Mouse (Mus musculus) layer of hippocampus, adult 8-10 months (tissue): Measurements from ENCODE around the gene Tcp11l1. TPM values are rescaled to one million over a fixed set of nuclear protein-coding genes. Genes with fewer than 3 reads are reported as not detected.

ENCODE experiments used
- DNase-seq, 2 experiments: peaks; one replicate each; pipeline ENCODE4 v3.0.0; 2022; ENCODE audit warnings: low spot score in 2 of 2
- total RNA-seq, 4 experiments: library from RNA; stranded (reverse); gene quantifications; 2 replicates each; pipeline ENCODE4 v1.2.4; 2022

Tcp11l1 gene
- total RNA-seq, 4 experiments from 2014 or later, result 39.0 to 53.4 (median 42.7) TPM

- DNase-seq, result no peak
Observed at GRCm38 (mm10) chr2:104712486-104712809, 479 bp upstream of the Tcp11l1 start.

DNA sequence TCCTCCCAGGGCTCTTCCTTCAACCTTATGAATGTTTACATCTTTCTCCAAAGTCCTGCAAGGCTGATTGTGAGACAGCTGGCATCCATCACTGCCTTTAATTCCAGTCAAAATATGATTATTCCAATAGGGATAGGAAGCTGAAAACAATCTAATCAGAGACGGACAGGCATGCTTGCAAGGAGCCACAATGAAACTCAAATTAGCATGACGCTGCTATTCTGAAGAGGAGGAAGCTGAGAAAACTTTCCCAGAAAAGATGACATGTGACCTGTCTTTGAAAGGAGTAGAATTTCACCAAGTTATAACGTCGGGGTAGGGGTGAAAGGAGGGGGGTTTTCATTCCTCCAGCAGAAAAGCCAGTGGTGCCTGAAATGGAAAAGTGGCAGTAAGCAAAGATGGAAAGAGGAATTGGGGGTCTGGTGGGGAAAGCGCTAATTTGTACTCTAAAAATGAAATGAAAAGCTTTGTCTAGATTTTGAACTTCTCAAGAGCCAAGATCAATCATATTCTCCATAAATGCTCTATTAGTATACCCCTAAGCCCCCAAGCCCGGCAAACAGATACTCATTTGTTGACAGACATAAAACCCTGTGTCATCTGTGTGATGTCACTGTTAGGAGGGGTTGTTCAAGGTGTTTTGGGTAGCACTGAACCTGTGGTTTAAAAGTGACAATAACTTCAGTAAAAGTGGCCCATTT is 1.1 kb downstream of the Tcp11l1 start:
- DNase-seq, result no peak

GRCm38 (mm10) chr2:104709786-104710337 is 2.1 kb downstream of the Tcp11l1 start:
- DNase-seq, result no peak

GRCm38 (mm10) chr2:104704355-104704754 is 7.6 kb downstream of the Tcp11l1 start:
- DNase-seq, result no peak

DNA sequence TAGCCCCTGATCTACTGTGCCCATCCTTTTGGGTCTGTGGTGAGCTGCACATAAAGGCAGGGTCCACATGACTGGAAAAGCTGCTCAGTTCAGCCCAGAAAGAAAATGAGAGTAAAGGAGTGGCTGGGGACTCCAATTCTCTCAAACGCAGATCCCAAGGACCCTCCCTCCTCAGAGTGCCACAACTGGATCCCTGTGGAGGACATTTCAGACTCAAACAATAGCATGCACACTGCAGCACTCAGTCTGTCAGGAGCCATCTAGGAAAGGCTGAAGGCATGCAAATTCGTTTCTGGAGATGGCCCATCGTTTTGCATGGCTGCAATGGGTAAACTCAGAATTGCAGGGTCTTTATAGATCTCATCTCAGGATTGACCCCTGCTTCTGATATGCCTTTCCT is 8.8 kb downstream of the Tcp11l1 start:
- DNase-seq, result no peak

DNA sequence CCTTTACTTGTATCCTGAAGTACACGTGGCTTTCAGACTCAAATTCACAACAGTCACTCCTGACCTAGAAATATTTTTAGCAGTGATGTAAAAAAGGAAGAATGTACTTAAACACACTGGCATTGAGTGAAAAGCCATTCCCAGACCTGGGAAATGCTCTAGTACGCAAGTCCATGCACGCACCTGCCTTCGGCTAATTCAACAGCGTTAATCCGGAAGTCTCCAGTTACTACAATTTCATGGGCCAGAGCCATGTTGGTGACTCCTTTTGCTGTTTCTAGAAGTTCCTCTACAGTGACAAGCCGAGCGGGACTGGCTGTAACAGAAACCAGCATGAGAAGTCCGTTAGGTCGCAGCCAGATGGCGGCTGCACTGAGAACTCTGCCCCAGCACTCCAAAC is 12.3 kb downstream of the Tcp11l1 start:
- DNase-seq, result no peak

DNA sequence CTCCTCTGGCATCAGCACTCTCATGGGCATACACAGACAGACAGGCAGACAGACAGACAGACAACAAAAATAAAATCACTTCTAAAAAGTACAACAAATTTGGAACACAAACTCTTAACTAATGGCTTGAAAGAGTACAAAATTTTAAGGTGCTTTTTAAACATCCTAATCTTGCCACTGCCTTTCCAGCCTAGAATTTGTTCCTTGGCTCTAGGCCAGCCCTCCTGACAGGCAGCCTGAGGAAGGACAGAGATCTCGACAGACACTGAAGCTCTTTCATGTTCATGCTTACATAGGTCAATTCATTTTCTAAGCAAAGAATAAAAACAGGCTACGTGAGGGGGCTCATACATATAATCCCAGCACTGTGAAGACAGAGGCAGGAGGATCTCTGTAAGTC is 19.4 kb downstream of the Tcp11l1 start:
- no peak for DNase-seq

DNA sequence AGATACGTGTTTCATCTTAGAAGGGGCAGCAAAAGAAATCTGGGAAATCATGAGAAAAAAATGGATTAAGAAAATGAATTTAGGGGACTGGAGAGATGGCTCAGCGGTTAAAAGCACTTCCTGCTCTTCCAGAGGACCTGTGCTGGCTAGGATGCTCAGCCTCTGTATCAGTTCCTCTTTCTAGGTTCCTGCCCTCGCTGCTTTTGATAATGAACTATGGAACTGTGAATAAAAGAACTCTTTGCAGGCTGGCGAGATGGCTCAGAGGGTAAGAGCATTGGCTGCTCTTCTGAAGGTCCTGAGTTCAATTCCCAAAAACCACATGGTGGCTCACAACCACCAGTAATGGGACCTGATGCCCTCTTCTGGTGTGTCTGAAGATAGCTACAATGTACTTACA is 21.2 kb downstream of the Tcp11l1 start:
- DNase-seq, result no peak

DNA sequence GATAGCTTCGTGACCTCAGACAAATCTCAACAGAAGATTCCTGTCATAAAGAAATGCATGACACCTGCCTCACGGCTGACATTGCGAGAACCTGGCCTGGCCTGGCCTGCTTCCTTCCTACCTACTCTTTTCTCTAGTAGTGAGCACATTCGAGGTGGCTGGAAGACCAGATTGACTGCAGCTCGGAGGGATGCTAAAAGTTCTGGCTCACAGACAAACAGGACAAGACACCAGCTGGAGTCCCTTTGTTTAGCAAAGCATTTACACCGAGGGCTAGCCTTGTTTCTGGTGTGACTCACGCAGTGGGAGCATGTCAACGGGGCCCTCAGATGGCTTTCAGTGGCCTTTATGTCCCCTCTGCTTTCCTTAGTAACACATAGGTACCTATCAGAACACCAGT is 23.2 kb downstream of the Tcp11l1 start:
- DNase-seq, result no peak

- no peak for DNase-seq
Observed at GRCm38 (mm10) chr2:104688321-104688720, 23.6 kb downstream of the Tcp11l1 start.

- no peak for DNase-seq
Observed at GRCm38 (mm10) chr2:104687261-104687660, 24.7 kb downstream of the Tcp11l1 start.

- DNase-seq, result peak; percentile 63 to 79
Observed at GRCm38 (mm10) chr2:104685418-104685817, 26.6 kb downstream of the Tcp11l1 start.

DNA sequence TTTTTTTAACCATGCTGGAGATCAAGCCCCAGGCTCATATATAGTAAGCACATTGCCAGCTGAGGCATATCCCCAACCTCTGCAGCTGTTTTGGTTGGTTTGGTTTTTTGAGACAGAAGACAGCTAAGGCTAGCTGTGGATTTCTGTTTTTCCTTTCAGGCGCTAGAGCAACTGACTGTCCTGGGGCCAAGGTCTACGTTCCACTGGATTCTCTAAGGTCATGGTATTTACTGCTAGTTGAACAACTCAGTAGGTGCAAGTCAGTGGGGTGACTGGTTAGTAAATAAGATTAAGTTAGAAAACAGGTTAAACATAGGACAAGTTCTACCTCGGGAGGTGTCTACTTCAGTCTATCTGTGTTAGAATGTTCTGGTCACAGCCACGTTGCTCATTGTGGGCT is 27.2 kb downstream of the Tcp11l1 start:
- no peak for DNase-seq

- DNase-seq, result no peak
Observed at GRCm38 (mm10) chr2:104677326-104677725, 34.6 kb downstream of the Tcp11l1 start.

DNA sequence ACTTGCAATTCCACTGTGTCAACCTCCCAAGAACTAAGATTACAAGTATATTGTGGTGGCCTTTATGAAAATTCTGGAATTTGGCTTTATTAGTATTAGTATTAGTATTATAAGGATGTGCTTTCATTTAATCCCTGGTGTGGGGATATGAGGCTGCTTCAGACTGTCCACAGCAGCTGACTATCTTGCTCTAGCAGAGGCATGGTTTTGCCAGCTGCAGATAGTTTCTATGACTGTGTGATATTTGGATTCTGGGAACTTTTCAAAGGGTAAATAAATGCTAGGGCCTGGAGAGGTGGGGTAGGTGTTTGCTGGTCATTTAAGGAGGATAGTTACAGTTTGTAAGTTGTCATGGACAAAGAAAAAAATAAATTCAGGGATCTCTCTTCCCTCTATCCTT is 40.2 kb downstream of the Tcp11l1 start:
- DNase-seq, result no peak

DNA sequence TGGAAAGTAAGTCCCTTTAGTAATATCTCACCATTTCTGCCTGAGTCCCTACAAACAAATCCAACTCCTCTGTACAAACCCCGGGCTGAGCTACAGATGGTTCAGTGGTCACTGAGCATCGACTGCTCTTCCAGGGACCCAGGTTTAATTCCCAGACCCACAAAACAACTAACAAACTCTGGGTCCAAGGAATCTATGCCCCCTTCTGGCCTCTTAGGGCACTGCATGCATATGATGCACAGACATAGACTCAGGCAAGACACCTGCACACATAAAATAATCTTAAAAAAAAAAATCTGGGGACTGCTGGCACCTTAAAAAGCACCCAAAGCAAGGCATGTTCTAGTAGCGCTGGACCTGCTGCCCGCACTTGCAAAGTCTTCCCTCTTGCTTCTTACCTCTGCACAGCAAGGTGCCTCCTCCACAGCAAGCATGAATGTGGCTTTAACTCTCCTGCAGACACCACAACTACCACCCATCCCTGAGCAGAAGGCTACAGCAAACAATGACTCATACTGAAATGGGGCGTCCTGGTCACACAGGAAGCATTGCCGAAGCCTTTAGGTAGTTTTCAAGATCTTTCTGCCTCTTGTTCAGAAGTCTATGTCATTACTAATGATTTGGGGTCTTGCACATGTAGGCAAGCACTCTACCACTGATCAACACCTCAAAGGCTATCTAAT is 42.7 kb downstream of the Tcp11l1 start:
- no peak for DNase-seq

DNA sequence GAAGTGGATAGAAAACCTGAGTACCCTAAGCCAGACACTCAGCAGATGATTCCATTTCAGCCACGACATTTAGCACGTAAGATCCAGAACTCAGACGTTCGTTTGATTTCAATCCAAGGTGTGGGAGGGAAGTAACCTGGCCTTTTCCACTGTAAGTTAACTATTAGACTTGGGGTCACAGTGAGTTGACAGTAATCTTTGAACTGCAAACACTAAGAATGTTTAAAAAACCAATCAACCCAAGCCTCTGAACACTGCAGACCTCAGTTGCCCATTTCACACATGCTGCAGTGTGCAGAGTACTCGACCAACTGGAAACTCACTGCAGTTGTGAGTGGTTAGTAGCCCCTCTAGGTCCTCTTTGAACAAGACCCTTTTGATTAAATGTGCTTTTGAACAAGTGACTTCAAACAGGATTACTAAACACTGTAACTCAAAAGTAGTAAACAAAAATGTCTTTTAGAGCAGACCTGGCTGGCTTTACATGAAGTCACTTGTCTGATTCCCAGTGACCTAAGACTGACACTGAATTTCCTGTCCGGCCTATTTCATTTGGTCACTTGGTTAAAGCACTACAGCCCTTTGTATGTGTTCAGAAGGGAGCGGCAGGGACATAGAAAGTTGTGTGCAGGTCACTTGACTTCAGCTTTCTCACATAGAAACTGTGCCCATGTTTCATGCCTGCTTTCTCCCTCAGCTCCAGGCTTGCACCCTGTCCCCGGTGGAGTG is 48.4 kb downstream of the Tcp11l1 start:
- DNase-seq, result no peak

DNA sequence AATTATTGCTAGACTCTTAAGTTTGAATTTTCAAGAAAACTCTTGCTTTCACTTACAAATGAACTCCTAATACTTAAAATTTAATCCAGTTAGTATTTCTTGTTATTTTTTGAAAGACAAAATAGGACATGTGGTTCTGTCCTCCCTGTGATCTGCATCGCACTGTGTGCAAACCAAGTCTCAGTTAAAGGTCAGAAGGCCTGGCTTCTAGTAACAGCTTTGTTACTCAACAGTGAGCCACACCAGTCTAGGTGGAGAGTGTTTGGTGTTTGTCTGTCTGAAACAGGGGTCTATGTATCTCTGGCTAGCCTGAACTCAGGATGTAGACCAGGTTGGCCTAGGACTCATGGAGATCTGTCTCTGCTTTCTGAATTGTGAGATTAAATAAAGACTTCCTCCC is 53.3 kb downstream of the Tcp11l1 start:
- no peak for DNase-seq

DNA sequence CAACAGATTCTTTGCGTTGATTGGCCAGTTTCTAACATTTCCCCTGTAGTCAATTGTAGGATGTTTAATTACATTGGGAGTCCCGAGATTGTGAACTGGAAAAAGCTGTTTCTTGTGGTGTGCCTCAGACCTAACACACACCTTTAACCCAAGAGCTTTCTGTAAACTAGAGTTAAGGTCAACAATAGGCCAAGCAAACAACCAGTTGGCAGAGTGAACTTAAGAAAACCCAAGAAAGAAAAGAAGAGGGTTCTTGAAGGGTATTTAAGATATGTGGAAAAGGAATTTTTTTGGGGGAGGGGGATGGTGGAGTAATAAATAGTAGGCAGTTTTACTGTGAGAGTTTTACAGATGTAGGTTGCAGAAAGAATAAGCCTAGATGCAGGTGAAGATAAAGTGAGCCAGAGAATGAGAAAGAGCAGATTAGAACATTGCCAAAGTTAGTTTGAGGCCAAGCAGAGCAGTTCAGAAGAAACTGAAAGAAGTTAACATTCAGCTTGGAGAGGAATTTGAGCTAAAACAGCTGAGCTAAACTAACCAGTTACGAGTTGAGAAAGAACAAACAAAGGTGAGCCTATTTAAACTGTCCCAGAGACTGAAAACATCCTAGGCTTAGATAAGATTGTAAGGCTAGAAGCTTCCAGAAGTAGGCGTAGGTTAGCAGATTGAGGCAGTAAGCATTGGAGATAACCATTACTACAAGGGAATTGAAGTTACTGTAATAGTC is 95.8 kb downstream of the Tcp11l1 start:
- no peak for DNase-seq

GRCm38 (mm10) chr2:104614786-104615185 is 97.2 kb downstream of the Tcp11l1 start:
- no peak for DNase-seq
